Mouse (Mus musculus) limb, embryonic 14.5 days (tissue): ENCODE measurements around the gene Slc25a33. TPM values are rescaled to one million over a fixed set of nuclear protein-coding genes. Genes with fewer than 3 reads are reported as not detected.

Experiments used
- ATAC-seq: fragments of 200-750 bp; cut with Nextera tagmentation; 2 replicates; pipeline ENCODE4 v1.8.0; 2017; ENCODE audit warnings: low read depth, moderate number of reproducible peaks, moderate TSS enrichment; ENCODE audit not compliant: low FRiP score
- DNase-seq: peaks from one replicate; pipeline ENCODE4 v3.0.0-alpha.2; 2015; ENCODE audit warnings: low spot score
- H3K27ac ChIP-seq: fragments of 300-500 bp; sonication (generic); replicated peaks from 2 replicates; pipeline ENCODE4 v1.5.1; 2014; ENCODE audit warnings: low read depth, mild to moderate bottlenecking, low read length, moderate library complexity, mixed read lengths
- H3K27me3 ChIP-seq: fragments of 300-500 bp; sonication (generic); 2 replicates; pipeline ENCODE4 v1.6.1; 2014; ENCODE audit warnings: low read length, mixed read lengths; ENCODE audit not compliant: control insufficient read depth, insufficient read depth
- H3K36me3 ChIP-seq: fragments of 300-500 bp; sonication (generic); 2 replicates; pipeline ENCODE4 v1.6.1; 2014; ENCODE audit warnings: mild to moderate bottlenecking, low read length, moderate library complexity, mixed read lengths; ENCODE audit not compliant: control insufficient read depth, insufficient read depth
- H3K4me1 ChIP-seq: fragments of 300-500 bp; sonication (generic); 2 replicates; pipeline ENCODE4 v1.6.1; 2014; ENCODE audit warnings: antibody characterized with exemption, low read length, mixed read lengths; ENCODE audit not compliant: control insufficient read depth, insufficient read depth
- H3K4me2 ChIP-seq: fragments of 300-500 bp; sonication (generic); replicated peaks from 2 replicates; pipeline ENCODE4 v1.6.1; 2014; ENCODE audit warnings: low read depth, mild to moderate bottlenecking, low read length, moderate library complexity; ENCODE audit not compliant: severe bottlenecking
- H3K4me3 ChIP-seq: fragments of 300-500 bp; sonication (generic); replicated peaks from 2 replicates; pipeline ENCODE4 v1.5.1; 2014; ENCODE audit warnings: low read length
- H3K9ac ChIP-seq: fragments of 300-500 bp; sonication (generic); 2 replicates; pipeline ENCODE4 v1.6.1; 2014; ENCODE audit warnings: mild to moderate bottlenecking, low read depth, low read length, moderate library complexity; ENCODE audit not compliant: severe bottlenecking
- H3K9me3 ChIP-seq: fragments of 300-500 bp; sonication (generic); 2 replicates; pipeline ENCODE4 v1.6.1; 2016; ENCODE audit warnings: low read length; ENCODE audit not compliant: control insufficient read depth
- POLR2A ChIP-seq: fragments of 200-500 bp; IDR thresholded peaks from 2 replicates; pipeline ENCODE4 v1.8.0; 2012; ENCODE audit warnings: inconsistent platforms, mild to moderate bottlenecking, moderate library complexity, borderline replicate concordance; ENCODE audit not compliant: insufficient read depth, insufficient read length; ENCODE audit errors: extremely low read depth
- whole genome bisulfite sequencing: fragments of 180-500 bp; shearing (Covaris S2); extraction: QIAGEN DNeasy Blood & Tissue Kit; methylation state at CpG from one replicate; pipeline ENCODE4 v1.1.7; 2014; 5-methylcytosine and 5-hydroxymethylcytosine counted together
- polyA plus RNA-seq, 2 experiments: library from polyadenylated mRNA; depleted of rRNA in 1 of 2; stranded (reverse) in 1 of 2; unstranded in 1 of 2; fragments of >200 nt; fragmentation: Nextera tagmentation in 1 of 2; extraction: Ambion mirVana in 1 of 2; gene quantifications; 2 replicates each; pipeline versions ENCODE4 v1.2.1 to v1.2.3; 2012 to 2014

Slc25a33 gene
- polyA plus RNA-seq, 2 experiments, result 8.2 to 10.8 TPM

DNA sequence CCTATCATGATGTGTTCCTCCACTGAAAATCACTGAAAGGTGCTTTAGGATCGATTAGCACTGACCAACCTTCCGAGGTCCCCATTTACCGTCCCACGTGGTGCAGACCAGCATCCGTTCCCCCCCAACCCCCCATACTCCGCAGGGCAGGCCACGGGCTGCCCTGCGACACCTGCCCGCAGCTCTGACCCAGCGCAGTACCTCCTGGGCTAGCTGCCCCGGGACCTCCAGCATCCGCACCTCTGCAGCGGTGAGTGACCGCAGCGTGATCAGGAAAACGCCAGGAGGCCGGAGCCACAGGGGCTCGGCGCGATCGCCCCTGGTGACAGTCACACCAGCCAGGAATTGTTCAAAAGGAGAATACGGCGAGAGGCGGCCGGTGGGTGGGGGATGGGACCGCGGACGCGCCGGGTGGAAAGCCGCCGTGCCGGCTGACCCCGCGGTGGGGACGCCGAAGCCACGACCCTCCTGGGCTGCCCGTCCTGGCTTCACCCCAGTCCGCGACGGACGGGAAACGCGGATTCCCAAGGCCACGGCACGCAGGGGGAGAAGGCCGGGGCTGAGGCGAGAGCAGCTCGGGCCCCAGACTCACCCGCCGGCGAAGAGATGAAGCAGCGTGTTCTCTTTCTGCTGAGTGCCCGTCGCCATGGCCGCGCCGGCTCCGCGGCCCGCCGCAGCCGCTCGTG is 526 bp downstream of the Slc25a33 start:
- WGBS, result under 1% methylated on average over 38 of the region's 65 CpGs
- ATAC-seq (peak; percentile 76), DNase-seq (no peak)
- TF ChIP-seq POLR2A, result no peak
- H3K4me1 ChIP-seq, result peaks cover 13% of the 10 kb centered on the region
- peak overlapping the region; percentile 83 for H3K4me3 ChIP-seq
- H3K36me3 ChIP-seq, result no peaks in the 10 kb centered on the region
- no peaks in the 10 kb centered on the region for H3K27me3 ChIP-seq
- peak overlapping the region; percentile 89 for H3K4me2 ChIP-seq
- H3K27ac ChIP-seq, result peak overlapping the region; percentile 52
- peak overlapping the region; percentile 74 for H3K9ac ChIP-seq
- no peaks in the 10 kb centered on the region for H3K9me3 ChIP-seq

DNA sequence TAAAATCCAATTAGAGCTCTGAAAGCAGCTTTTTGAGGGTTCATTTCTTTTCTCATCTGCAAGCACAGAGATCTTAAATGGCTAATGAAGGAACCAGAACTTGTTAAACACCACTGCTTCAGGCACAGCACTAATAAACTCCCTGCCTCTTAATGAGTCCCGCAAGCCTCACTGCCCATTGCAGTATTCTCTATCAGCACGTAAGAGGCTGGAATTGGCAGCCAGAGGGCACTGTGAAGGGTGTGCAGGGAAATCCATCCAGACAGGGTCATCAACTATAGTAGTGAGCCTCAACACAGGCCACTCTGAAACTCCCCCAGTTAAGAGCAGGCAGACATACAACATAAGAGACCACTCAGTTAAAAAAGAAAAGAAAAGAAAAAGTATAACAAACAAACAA is 1.7 kb downstream of the Slc25a33 start:
- Histone ChIP-seq H3K9me3 (no peaks in the 10 kb centered on the region), H3K27ac (no peak overlapping the region), H3K9ac (no peak overlapping the region), H3K27me3 (no peaks in the 10 kb centered on the region), H3K36me3 (no peaks in the 10 kb centered on the region), H3K4me1 (peaks cover 13% of the 10 kb centered on the region), H3K4me2 (peak overlapping the region; percentile 15; the same call in 1 of the 2 replicates), H3K4me3 (no peak overlapping the region; the same call in 1 of the 2 replicates)
- WGBS, result 16% methylated on average over 2 of the region's 2 CpGs
- DNase-seq, result no peak
- no peak for TF ChIP-seq POLR2A
- no peak for ATAC-seq

DNA sequence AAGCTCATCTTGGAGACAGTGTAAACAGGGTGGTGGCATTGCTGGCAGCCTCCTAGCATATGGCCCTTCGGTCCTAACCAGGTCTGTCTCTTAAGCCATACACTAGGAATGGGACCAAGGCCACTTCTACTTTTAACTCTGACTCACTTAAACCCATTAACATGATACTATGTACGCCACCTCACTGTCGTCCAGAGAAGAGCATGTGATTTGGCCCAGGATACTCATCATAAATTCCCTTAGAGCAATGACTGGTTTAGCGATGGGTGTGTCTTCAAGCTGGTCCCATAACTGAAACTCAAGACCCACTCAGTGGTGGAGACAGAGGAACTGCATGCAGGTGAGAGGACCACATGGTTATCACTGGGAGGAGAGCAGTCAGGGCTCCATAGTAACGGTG is 8.9 kb downstream of the Slc25a33 start:
- 98% methylated on average over 5 of the region's 5 CpGs for WGBS

GRCm38 (mm10) chr4:149763335-149763734 is 10.7 kb downstream of the Slc25a33 start:
- Histone ChIP-seq H3K27ac (no peak overlapping the region), H3K9me3 (no peaks in the 10 kb centered on the region), H3K4me1 (no peaks in the 10 kb centered on the region), H3K9ac (no peak overlapping the region), H3K36me3 (peaks cover 10% of the 10 kb centered on the region; the same call in 1 of the 2 replicates), H3K27me3 (no peaks in the 10 kb centered on the region), H3K4me2 (no peak overlapping the region), H3K4me3 (no peak overlapping the region)
- 85% methylated on average over 2 of the region's 2 CpGs for WGBS
- no peak for ATAC-seq
- DNase-seq, result no peak
- no peak for TF ChIP-seq POLR2A

More for the DNA sequence above, 8.9 kb downstream of the Slc25a33 start:
- Histone ChIP-seq H3K27ac (no peak overlapping the region), H3K36me3 (0 out of 2 replicates have a peak, but pooled peaks cover 4% of the 10 kb centered on the region), H3K4me2 (no peak overlapping the region), H3K4me1 (no peaks in the 10 kb centered on the region), H3K4me3 (no peak overlapping the region), H3K27me3 (no peaks in the 10 kb centered on the region), H3K9ac (no peak overlapping the region), H3K9me3 (no peaks in the 10 kb centered on the region)
- TF ChIP-seq POLR2A, result no peak
- ATAC-seq, result no peak
- DNase-seq, result no peak

DNA sequence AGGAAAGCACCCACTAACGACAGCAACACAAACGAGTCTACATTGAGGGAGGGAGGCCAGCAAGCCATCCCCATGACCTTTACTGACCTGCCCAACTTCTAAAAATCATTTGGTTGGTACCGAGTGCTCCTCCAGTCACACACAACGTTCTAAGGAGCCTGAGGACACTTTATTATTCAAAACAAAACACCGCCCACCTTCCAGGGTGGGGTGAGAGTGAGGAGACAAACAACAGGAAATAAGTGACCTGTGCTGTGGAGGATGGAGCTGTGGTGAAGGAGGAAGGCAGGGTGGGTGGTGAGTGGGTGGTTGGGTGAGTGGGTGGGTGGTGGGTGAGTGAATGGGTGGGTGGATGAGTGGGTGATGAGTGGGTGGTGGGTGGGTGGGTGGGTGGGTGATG is 14.6 kb downstream of the Slc25a33 start:
- Histone ChIP-seq H3K4me1 (no peaks in the 10 kb centered on the region), H3K9ac (no peak overlapping the region; the same call in 1 of the 2 replicates), H3K4me3 (no peak overlapping the region), H3K4me2 (no peak overlapping the region), H3K27ac (no peak overlapping the region), H3K36me3 (peaks cover 18% of the 10 kb centered on the region; the same call in 1 of the 2 replicates), H3K27me3 (no peaks in the 10 kb centered on the region), H3K9me3 (no peaks in the 10 kb centered on the region)
- ATAC-seq, result no peak
- TF ChIP-seq POLR2A, result no peak
- 64% methylated on average over 5 of the region's 5 CpGs for WGBS
- no peak for DNase-seq
